Mouse (Mus musculus): Measurements from ENCODE around the gene Tob2. TPM values are rescaled to one million over a fixed set of nuclear protein-coding genes. Genes with fewer than 3 reads are reported as not detected.

The Tob2 gene
- polyA plus RNA-seq, 1 experiment from 2014 or later, result 26.8 TPM

DNA sequence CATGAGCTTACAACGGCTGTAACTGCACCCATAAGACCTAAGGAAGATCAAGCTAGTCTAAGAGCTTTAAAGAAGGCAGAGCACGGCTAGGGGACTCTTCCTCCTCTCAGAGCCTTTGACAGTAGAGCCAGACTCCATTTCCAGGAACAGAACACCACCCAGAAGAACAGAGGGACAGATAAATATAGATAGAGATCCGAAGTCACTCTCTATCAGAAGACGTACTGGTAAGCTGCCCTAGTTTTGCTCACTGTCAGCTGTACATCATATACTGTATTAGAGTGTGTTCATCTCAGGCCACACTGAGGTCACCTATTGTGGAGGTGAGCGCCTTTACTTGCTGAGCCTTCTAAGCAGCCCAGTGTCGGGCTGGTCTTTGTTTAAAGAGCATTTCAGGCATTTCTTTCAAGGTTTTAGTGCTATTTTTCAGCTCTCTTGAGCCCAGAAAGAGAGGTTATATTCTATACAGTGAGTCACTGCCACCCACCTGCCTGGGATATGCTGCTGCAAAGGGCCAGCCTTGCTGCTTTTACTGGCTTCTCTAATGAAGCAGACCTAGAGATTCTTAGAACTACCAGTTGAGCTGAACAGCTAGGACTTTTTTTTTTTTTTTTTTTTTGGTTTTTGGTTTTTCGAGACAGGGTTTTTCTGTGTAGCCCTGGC is 32.7 kb upstream of the Tob2 start:
- Histone ChIP-seq H3K9ac (ENCODE audit: low read depth, low read length) (no peak overlapping the region), H3K36me3 (ENCODE audit: control insufficient read depth, insufficient read depth, low read length) (peaks cover 69% of the 10 kb centered on the region), H3K27ac (replicated peaks; ENCODE audit: low read depth, low read length) (no peak overlapping the region), H3K4me1 (ENCODE audit: control insufficient read depth, insufficient read depth, low read length) (no peaks in the 10 kb centered on the region), H3K27me3 (replicated peaks; ENCODE audit: control insufficient read depth, insufficient read depth, low read length) (no peaks in the 10 kb centered on the region), H3K4me2 (ENCODE audit: low read depth, low read length) (no peak overlapping the region), H3K9me3 (ENCODE audit: control insufficient read depth, low read length) (no peaks in the 10 kb centered on the region), H3K4me3 (ENCODE audit: low read depth, low read length) (no peak overlapping the region)
- 87% methylated on average over 7 of the region's 7 CpGs for WGBS
- ATAC-seq (ENCODE audit: low read depth) (no peak), DNase-seq (ENCODE audit: low spot score) (no peak)

GRCm38 (mm10) chr15:81889175-81889574 is 30.6 kb upstream of the Tob2 start:
- Histone ChIP-seq H3K36me3 (ENCODE audit: control insufficient read depth, insufficient read depth, low read length) (peaks cover 54% of the 10 kb centered on the region), H3K4me3 (ENCODE audit: low read depth, low read length) (no peak overlapping the region), H3K4me2 (ENCODE audit: low read depth, low read length) (no peak overlapping the region), H3K9ac (ENCODE audit: low read depth, low read length) (no peak overlapping the region), H3K27ac (replicated peaks; ENCODE audit: low read depth, low read length) (no peak overlapping the region), H3K9me3 (ENCODE audit: control insufficient read depth, low read length) (no peaks in the 10 kb centered on the region), H3K27me3 (replicated peaks; ENCODE audit: control insufficient read depth, insufficient read depth, low read length) (no peaks in the 10 kb centered on the region), H3K4me1 (ENCODE audit: control insufficient read depth, insufficient read depth, low read length) (no peaks in the 10 kb centered on the region)
- DNase-seq (ENCODE audit: low spot score), result no peak
- WGBS, result 95% methylated on average over 7 of the region's 7 CpGs
- no peak for ATAC-seq (ENCODE audit: low read depth)

DNA sequence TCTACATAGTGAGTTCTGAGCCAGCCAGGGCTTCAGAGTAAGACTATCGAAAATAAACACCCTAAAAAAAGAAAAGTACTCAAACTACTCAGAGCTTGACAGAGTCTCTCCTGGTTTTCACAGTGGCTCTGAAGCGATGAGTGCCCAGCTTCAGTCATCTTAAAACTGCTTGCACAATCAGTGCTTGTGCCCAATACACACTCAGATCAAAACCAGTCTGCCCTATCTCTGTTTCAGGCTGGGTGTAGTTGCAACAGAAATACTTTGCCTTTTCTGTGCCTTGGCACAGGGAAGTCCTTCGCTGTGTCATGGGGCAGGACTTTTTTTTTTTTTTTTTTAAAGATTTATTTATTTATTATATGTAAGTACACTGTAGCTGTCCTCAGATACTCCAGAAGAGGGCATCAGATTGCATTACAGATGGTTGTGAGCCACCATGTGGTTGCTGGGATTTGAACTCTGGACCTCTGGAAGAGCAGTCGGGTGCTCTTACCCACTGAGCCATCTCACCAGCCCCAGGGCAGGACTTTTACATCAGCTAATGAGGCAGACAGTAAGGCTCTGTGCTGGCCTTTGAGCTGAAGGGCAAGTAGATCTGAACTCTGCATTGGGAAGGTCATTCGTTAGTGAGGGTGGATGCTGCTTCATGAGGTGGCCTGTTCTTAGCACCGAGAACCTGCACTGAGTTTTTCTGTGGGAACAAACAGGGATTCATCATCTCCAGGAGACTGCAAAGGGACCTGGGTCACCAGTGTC is 28.4 kb upstream of the Tob2 start:
- no peak overlapping the region for H3K27ac ChIP-seq (replicated peaks; ENCODE audit: low read depth, low read length)
- no peak overlapping the region for H3K9ac ChIP-seq (ENCODE audit: low read depth, low read length)
- ATAC-seq (ENCODE audit: low read depth), result no peak
- no peak overlapping the region for H3K4me2 ChIP-seq (ENCODE audit: low read depth, low read length)
- H3K27me3 ChIP-seq (replicated peaks; ENCODE audit: control insufficient read depth, insufficient read depth, low read length), result no peaks in the 10 kb centered on the region
- H3K4me1 ChIP-seq (ENCODE audit: control insufficient read depth, insufficient read depth, low read length), result no peaks in the 10 kb centered on the region
- 89% methylated on average over 6 of the region's 6 CpGs for WGBS
- no peaks in the 10 kb centered on the region for H3K9me3 ChIP-seq (ENCODE audit: control insufficient read depth, low read length)
- peaks cover 36% of the 10 kb centered on the region for H3K36me3 ChIP-seq (ENCODE audit: control insufficient read depth, insufficient read depth, low read length)
- H3K4me3 ChIP-seq (ENCODE audit: low read depth, low read length), result no peak overlapping the region
- DNase-seq (ENCODE audit: low spot score), result no peak

GRCm38 (mm10) chr15:81885418-81885934 is 26.9 kb upstream of the Tob2 start:
- no peak overlapping the region for H3K4me3 ChIP-seq (ENCODE audit: low read depth, low read length)
- DNase-seq (ENCODE audit: low spot score), result no peak
- WGBS, result 87% methylated on average over 3 of the region's 3 CpGs
- no peak for ATAC-seq (ENCODE audit: low read depth)
- no peaks in the 10 kb centered on the region for H3K4me1 ChIP-seq (ENCODE audit: control insufficient read depth, insufficient read depth, low read length)
- H3K27me3 ChIP-seq (replicated peaks; ENCODE audit: control insufficient read depth, insufficient read depth, low read length), result no peaks in the 10 kb centered on the region
- no peak overlapping the region for H3K4me2 ChIP-seq (ENCODE audit: low read depth, low read length)
- no peaks in the 10 kb centered on the region for H3K9me3 ChIP-seq (ENCODE audit: control insufficient read depth, low read length)
- H3K27ac ChIP-seq (replicated peaks; ENCODE audit: low read depth, low read length), result no peak overlapping the region
- H3K9ac ChIP-seq (ENCODE audit: low read depth, low read length), result no peak overlapping the region
- peaks cover 24% of the 10 kb centered on the region for H3K36me3 ChIP-seq (ENCODE audit: control insufficient read depth, insufficient read depth, low read length)

DNA sequence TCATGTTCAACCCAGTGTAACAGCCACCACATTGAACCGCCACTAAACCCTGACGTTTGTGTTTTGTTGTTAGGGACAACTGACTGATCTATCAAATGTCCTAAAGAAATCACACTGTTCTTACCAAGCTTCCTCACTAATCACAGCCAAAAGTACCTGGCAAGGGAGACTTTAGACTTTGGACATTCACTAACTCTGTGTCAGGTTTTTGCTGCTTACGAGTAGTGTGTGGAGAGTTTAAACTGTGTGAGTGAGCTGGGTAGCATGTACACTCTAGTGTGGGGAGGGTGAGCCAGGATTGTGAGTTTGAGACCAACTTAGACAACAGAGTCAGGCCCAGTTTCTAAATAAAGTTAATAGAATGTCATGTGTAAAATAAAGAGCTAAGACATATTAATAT is 23.8 kb upstream of the Tob2 start:
- Histone ChIP-seq H3K9ac (ENCODE audit: low read depth, low read length) (no peak overlapping the region), H3K9me3 (ENCODE audit: control insufficient read depth, low read length) (no peaks in the 10 kb centered on the region), H3K36me3 (ENCODE audit: control insufficient read depth, insufficient read depth, low read length) (peaks cover 5% of the 10 kb centered on the region; the same call in 1 of the 2 replicates), H3K4me2 (ENCODE audit: low read depth, low read length) (no peak overlapping the region), H3K4me3 (ENCODE audit: low read depth, low read length) (no peak overlapping the region), H3K4me1 (ENCODE audit: control insufficient read depth, insufficient read depth, low read length) (no peaks in the 10 kb centered on the region), H3K27ac (replicated peaks; ENCODE audit: low read depth, low read length) (no peak overlapping the region), H3K27me3 (replicated peaks; ENCODE audit: control insufficient read depth, insufficient read depth, low read length) (no peaks in the 10 kb centered on the region)
- 91% methylated on average over 3 of the region's 3 CpGs for WGBS
- no peak for DNase-seq (ENCODE audit: low spot score)
- no peak for ATAC-seq (ENCODE audit: low read depth)

DNA sequence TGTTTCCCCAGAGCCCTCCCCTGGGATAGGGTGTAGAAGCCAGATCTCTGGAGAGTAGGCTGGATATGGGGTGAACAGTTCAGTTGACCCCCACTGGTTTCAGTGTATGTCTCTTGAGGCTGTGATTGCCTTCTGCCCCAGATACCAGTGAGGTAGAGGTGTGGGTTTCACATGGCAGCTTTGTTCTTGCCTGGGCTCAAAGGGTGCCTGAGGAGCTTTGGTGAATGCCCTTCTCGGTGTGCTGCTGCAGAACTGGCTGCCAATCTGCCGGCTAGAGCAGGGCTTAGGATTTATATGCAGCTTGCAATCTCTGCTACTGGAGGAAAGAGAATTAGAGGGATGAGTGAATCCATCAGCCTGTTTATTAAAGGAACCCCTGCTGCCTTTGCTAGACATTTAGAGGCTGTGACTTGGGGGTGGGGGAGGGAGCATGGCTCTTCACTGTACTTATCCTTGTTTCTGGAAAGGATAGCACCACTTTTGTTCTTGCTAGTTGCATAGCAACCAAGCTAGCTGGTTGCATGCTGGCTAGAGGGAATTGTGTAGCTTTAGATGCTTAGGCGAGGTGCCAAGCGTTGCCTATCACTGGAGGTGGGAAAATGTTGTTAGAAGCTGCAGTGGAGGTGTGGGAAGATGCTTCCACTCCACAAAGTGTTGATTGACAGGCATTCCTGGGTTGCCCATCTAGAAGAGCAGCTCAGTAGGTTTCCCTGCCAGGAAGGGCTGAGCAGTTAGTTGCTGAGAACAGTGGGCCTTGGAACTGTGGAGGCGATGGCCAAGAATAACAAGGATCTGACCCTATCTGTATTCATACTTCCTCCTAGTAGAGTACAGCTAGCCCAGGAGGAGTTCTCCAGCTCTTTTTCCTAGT is 21.2 kb upstream of the Tob2 start:
- peak; percentile 47; the same call in 1 of the 2 replicates for ATAC-seq (ENCODE audit: low read depth)
- Histone ChIP-seq H3K4me2 (ENCODE audit: low read depth, low read length) (no peak overlapping the region), H3K4me1 (ENCODE audit: control insufficient read depth, insufficient read depth, low read length) (no peaks in the 10 kb centered on the region), H3K27me3 (replicated peaks; ENCODE audit: control insufficient read depth, insufficient read depth, low read length) (no peaks in the 10 kb centered on the region), H3K9me3 (ENCODE audit: control insufficient read depth, low read length) (no peaks in the 10 kb centered on the region), H3K9ac (ENCODE audit: low read depth, low read length) (0 out of 2 replicates have a peak overlapping the region, but pooled peaks have one; percentile 19), H3K36me3 (ENCODE audit: control insufficient read depth, insufficient read depth, low read length) (no peaks in the 10 kb centered on the region), H3K4me3 (ENCODE audit: low read depth, low read length) (no peak overlapping the region), H3K27ac (replicated peaks; ENCODE audit: low read depth, low read length) (no peak overlapping the region)
- peak; percentile 23 for DNase-seq (ENCODE audit: low spot score)
- WGBS, result 75% methylated on average over 5 of the region's 5 CpGs

DNA sequence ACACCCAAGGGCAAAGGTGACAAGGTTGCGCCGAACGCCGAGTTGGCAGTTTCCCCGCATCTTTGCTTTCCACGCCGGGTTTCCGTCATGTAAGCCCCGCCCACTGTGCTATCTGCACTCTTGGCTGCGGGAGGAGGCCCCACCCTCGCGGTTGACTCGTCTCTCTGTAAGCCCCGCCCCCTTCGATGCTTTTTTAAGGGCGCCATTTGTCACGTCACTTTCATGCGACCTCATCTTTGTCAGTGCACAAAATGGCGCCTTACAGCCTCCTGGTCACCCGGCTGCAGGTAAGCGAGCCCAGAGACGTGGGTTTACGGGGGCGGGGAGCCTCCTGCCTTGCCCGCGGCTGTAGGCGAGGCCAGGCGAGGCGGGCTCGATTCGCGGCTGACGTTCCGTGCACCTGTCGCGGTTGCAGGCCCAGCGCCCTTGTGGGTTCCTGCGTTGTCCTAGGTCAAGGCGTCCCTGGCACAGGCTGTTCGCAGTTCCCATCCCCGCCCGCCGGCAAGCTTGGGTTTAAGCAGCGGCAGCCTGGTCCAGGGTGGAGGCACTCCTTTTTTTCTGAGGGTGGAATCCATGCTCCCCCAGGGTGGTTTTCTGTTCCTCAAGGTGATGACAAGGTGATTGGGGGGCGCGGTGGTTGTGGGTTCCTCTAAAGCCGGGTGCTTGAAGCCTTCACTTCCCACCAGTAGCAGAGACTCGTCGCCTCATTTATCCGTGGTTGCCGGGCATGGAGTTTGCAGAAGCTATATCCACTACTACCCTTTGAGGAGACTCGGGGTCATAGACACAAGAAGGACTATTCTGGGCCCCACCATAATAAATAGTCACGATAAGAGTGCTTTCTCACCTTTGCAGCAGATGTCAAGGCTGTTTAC is 13.9 kb upstream of the Tob2 start, which contains the start of gene Aco2:
TSS of gene Aco2 (plus strand) at position 48 of the 875 bp plus-strand sequence.
- peak within 1 kb of the TSS; percentile 98 for H3K4me3 ChIP-seq (ENCODE audit: low read depth, low read length)
- H3K36me3 ChIP-seq (ENCODE audit: control insufficient read depth, insufficient read depth, low read length), result peaks cover 33% of the 10 kb centered on the region
- under 1% methylated on average over 48 of the region's 53 CpGs for WGBS
- DNase-seq (ENCODE audit: low spot score) (peak; percentile 99), ATAC-seq (ENCODE audit: low read depth) (peak; percentile 82)
- H3K9me3 ChIP-seq (ENCODE audit: control insufficient read depth, low read length), result no peaks in the 10 kb centered on the region
- peak within 1 kb of the TSS; percentile 80 for H3K9ac ChIP-seq (ENCODE audit: low read depth, low read length)
- H3K27me3 ChIP-seq (replicated peaks; ENCODE audit: control insufficient read depth, insufficient read depth, low read length), result no peaks in the 10 kb centered on the region
- H3K27ac ChIP-seq (replicated peaks; ENCODE audit: low read depth, low read length), result peak within 1 kb of the TSS; percentile 97
- peaks cover 8% of the 10 kb centered on the region for H3K4me1 ChIP-seq (ENCODE audit: control insufficient read depth, insufficient read depth, low read length)
- H3K4me2 ChIP-seq (ENCODE audit: low read depth, low read length), result peak within 1 kb of the TSS; percentile 92
